Mouse (Mus musculus) bone marrow, adult 2 months (tissue): ENCODE data around the gene Atg4c.

ENCODE experiments used
- CTCF ChIP-seq: fragments of 200-500 bp; IDR thresholded peaks from 2 replicates; pipeline ENCODE4 v1.5.1; 2011; ENCODE audit warnings: low read length, control low read depth; ENCODE audit not compliant: control insufficient read depth, insufficient read depth
- POLR2A ChIP-seq: fragments of 200-500 bp; IDR thresholded peaks from 2 replicates; pipeline ENCODE4 v1.6.1; 2011; ENCODE audit warnings: low read depth, mild to moderate bottlenecking, control low read depth, low read length, borderline replicate concordance; ENCODE audit not compliant: control insufficient read depth

DNA sequence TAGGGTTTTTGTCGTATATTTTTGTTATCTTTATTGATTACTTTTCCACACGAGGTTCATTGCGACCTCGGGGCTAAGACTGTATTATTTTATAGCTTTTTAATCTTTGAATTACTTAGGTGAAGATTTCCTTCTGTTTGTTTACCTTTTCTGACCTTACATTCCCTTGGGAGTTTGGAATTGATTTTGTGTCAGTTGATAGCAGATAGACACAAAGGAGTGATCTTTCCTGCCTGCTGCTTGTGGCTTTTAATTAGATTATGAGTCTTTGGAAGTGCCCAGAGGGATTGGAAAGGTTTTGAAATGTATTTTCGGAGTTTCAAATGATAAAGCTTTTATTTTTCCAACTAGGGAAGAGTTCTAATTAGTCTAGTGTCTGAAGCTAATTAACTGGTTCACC is 1.1 kb downstream of the Atg4c start:
- TF ChIP-seq CTCF (no peak), POLR2A (no peak)
